Mouse (Mus musculus): ENCODE measurements at regions not wholly inside any gene's neighbourhood (a gene's known extent, or its start where the extent isn't known, plus 50 kb on each side); places are given as distances from the start of the nearest gene placed in this dataset.

- H3K4me3 ChIP-seq (replicated peaks; ENCODE audit: low read length), result no peak overlapping the region
- 95% methylated on average over 2 of the region's 2 CpGs for WGBS
- H3K27ac ChIP-seq (ENCODE audit: low read length), result no peak overlapping the region
- no peaks in the 10 kb centered on the region for H3K27me3 ChIP-seq (replicated peaks; ENCODE audit: control insufficient read depth, insufficient read depth, low read length)
- no peak overlapping the region for H3K9ac ChIP-seq (replicated peaks; ENCODE audit: low read depth, low read length)
- no peaks in the 10 kb centered on the region for H3K4me1 ChIP-seq (replicated peaks; ENCODE audit: control insufficient read depth, insufficient read depth, low read length)
- no peaks in the 10 kb centered on the region for H3K36me3 ChIP-seq (ENCODE audit: control insufficient read depth, insufficient read depth)
- no peak for ATAC-seq
- H3K4me2 ChIP-seq (ENCODE audit: low read length), result no peak overlapping the region
- no peaks in the 10 kb centered on the region for H3K9me3 ChIP-seq (ENCODE audit: control insufficient read depth, low read length)
These were observed 148.2 kb upstream of the Thbs1 start for GRCm38 (mm10) chr2:117963526-117963925.

- no peak overlapping the region for H3K4me2 ChIP-seq (ENCODE audit: low read length)
- H3K9me3 ChIP-seq (ENCODE audit: control insufficient read depth, low read length), result no peaks in the 10 kb centered on the region
- no peak for ATAC-seq
- H3K27me3 ChIP-seq (replicated peaks; ENCODE audit: control insufficient read depth, insufficient read depth, low read length), result no peaks in the 10 kb centered on the region
- H3K4me1 ChIP-seq (replicated peaks; ENCODE audit: control insufficient read depth, insufficient read depth, low read length), result no peaks in the 10 kb centered on the region
- no peak overlapping the region for H3K4me3 ChIP-seq (replicated peaks; ENCODE audit: low read length)
- no peak overlapping the region for H3K27ac ChIP-seq (ENCODE audit: low read length)
- no peaks in the 10 kb centered on the region for H3K36me3 ChIP-seq (ENCODE audit: control insufficient read depth, insufficient read depth)
- H3K9ac ChIP-seq (replicated peaks; ENCODE audit: low read depth, low read length), result no peak overlapping the region
- WGBS, result 94% methylated on average over 4 of the region's 4 CpGs
These were observed 145.9 kb upstream of the Thbs1 start for GRCm38 (mm10) chr2:117965758-117966157.

- Histone ChIP-seq H3K36me3 (ENCODE audit: control insufficient read depth, insufficient read depth) (no peaks in the 10 kb centered on the region), H3K4me3 (replicated peaks; ENCODE audit: low read length) (no peak overlapping the region), H3K4me2 (ENCODE audit: low read length) (no peak overlapping the region), H3K9ac (replicated peaks; ENCODE audit: low read depth, low read length) (no peak overlapping the region), H3K9me3 (ENCODE audit: control insufficient read depth, low read length) (no peaks in the 10 kb centered on the region), H3K27me3 (replicated peaks; ENCODE audit: control insufficient read depth, insufficient read depth, low read length) (no peaks in the 10 kb centered on the region), H3K27ac (ENCODE audit: low read length) (no peak overlapping the region), H3K4me1 (replicated peaks; ENCODE audit: control insufficient read depth, insufficient read depth, low read length) (no peaks in the 10 kb centered on the region)
- WGBS, result 100% methylated on average over 1 of the region's 1 CpGs
- no peak for ATAC-seq
These were observed 142.9 kb upstream of the Thbs1 start for GRCm38 (mm10) chr2:117968731-117969130.

GRCm38 (mm10) chr2:117970631-117971030, 141.0 kb upstream of the Thbs1 start:
- Histone ChIP-seq H3K4me2 (ENCODE audit: low read length) (no peak overlapping the region), H3K9me3 (ENCODE audit: control insufficient read depth, low read length) (no peaks in the 10 kb centered on the region), H3K4me1 (replicated peaks; ENCODE audit: control insufficient read depth, insufficient read depth, low read length) (no peaks in the 10 kb centered on the region), H3K27ac (ENCODE audit: low read length) (no peak overlapping the region), H3K27me3 (replicated peaks; ENCODE audit: control insufficient read depth, insufficient read depth, low read length) (no peaks in the 10 kb centered on the region), H3K9ac (replicated peaks; ENCODE audit: low read depth, low read length) (no peak overlapping the region), H3K4me3 (replicated peaks; ENCODE audit: low read length) (no peak overlapping the region), H3K36me3 (ENCODE audit: control insufficient read depth, insufficient read depth) (no peaks in the 10 kb centered on the region)
- 96% methylated on average over 5 of the region's 5 CpGs for WGBS
- no peak for ATAC-seq

GRCm38 (mm10) chr2:117977033-117977432, 134.6 kb upstream of the Thbs1 start:
- 94% methylated on average over 9 of the region's 9 CpGs for WGBS

GRCm38 (mm10) chr2:117980856-117981255, 130.8 kb upstream of the Thbs1 start:
- WGBS, result 90% methylated on average over 2 of the region's 2 CpGs
- Histone ChIP-seq H3K4me2 (ENCODE audit: low read length) (no peak overlapping the region), H3K9me3 (ENCODE audit: control insufficient read depth, low read length) (no peaks in the 10 kb centered on the region), H3K36me3 (ENCODE audit: control insufficient read depth, insufficient read depth) (no peaks in the 10 kb centered on the region), H3K9ac (replicated peaks; ENCODE audit: low read depth, low read length) (no peak overlapping the region), H3K27ac (ENCODE audit: low read length) (no peak overlapping the region), H3K4me1 (replicated peaks; ENCODE audit: control insufficient read depth, insufficient read depth, low read length) (no peaks in the 10 kb centered on the region), H3K4me3 (replicated peaks; ENCODE audit: low read length) (no peak overlapping the region), H3K27me3 (replicated peaks; ENCODE audit: control insufficient read depth, insufficient read depth, low read length) (no peaks in the 10 kb centered on the region)
- ATAC-seq, result no peak

More at GRCm38 (mm10) chr2:117977033-117977432, 134.6 kb upstream of the Thbs1 start:
- Histone ChIP-seq H3K27ac (ENCODE audit: low read length) (no peak overlapping the region), H3K4me1 (replicated peaks; ENCODE audit: control insufficient read depth, insufficient read depth, low read length) (no peaks in the 10 kb centered on the region), H3K27me3 (replicated peaks; ENCODE audit: control insufficient read depth, insufficient read depth, low read length) (no peaks in the 10 kb centered on the region), H3K9ac (replicated peaks; ENCODE audit: low read depth, low read length) (no peak overlapping the region), H3K36me3 (ENCODE audit: control insufficient read depth, insufficient read depth) (no peaks in the 10 kb centered on the region), H3K4me2 (ENCODE audit: low read length) (no peak overlapping the region), H3K9me3 (ENCODE audit: control insufficient read depth, low read length) (no peaks in the 10 kb centered on the region), H3K4me3 (replicated peaks; ENCODE audit: low read length) (no peak overlapping the region)
- ATAC-seq, result no peak

GRCm38 (mm10) chr2:117984569-117984968, 127.1 kb upstream of the Thbs1 start:
- WGBS, result 94% methylated on average over 5 of the region's 5 CpGs
- no peak overlapping the region for H3K4me2 ChIP-seq (ENCODE audit: low read length)
- no peaks in the 10 kb centered on the region for H3K4me1 ChIP-seq (replicated peaks; ENCODE audit: control insufficient read depth, insufficient read depth, low read length)
- no peak overlapping the region for H3K27ac ChIP-seq (ENCODE audit: low read length)
- no peaks in the 10 kb centered on the region for H3K9me3 ChIP-seq (ENCODE audit: control insufficient read depth, low read length)
- H3K36me3 ChIP-seq (ENCODE audit: control insufficient read depth, insufficient read depth), result no peaks in the 10 kb centered on the region
- H3K4me3 ChIP-seq (replicated peaks; ENCODE audit: low read length), result no peak overlapping the region
- H3K27me3 ChIP-seq (replicated peaks; ENCODE audit: control insufficient read depth, insufficient read depth, low read length), result no peaks in the 10 kb centered on the region
- ATAC-seq, result no peak
- no peak overlapping the region for H3K9ac ChIP-seq (replicated peaks; ENCODE audit: low read depth, low read length)

- Histone ChIP-seq H3K4me3 (replicated peaks; ENCODE audit: low read length) (no peak overlapping the region), H3K27me3 (replicated peaks; ENCODE audit: control insufficient read depth, insufficient read depth, low read length) (no peaks in the 10 kb centered on the region), H3K9ac (replicated peaks; ENCODE audit: low read depth, low read length) (no peak overlapping the region), H3K4me2 (ENCODE audit: low read length) (no peak overlapping the region), H3K27ac (ENCODE audit: low read length) (no peak overlapping the region), H3K36me3 (ENCODE audit: control insufficient read depth, insufficient read depth) (no peaks in the 10 kb centered on the region), H3K9me3 (ENCODE audit: control insufficient read depth, low read length) (no peaks in the 10 kb centered on the region), H3K4me1 (replicated peaks; ENCODE audit: control insufficient read depth, insufficient read depth, low read length) (no peaks in the 10 kb centered on the region)
- no peak for ATAC-seq
- WGBS, result 72% methylated on average over 10 of the region's 10 CpGs
These were observed 124.1 kb upstream of the Thbs1 start for GRCm38 (mm10) chr2:117987426-117988215.

- WGBS, result 65% methylated on average over 11 of the region's 11 CpGs
- H3K27me3 ChIP-seq (replicated peaks; ENCODE audit: control insufficient read depth, insufficient read depth, low read length), result no peaks in the 10 kb centered on the region
- H3K4me3 ChIP-seq (replicated peaks; ENCODE audit: low read length), result no peak overlapping the region
- no peak overlapping the region for H3K4me2 ChIP-seq (ENCODE audit: low read length)
- ATAC-seq, result no peak
- no peaks in the 10 kb centered on the region for H3K36me3 ChIP-seq (ENCODE audit: control insufficient read depth, insufficient read depth)
- H3K9me3 ChIP-seq (ENCODE audit: control insufficient read depth, low read length), result no peaks in the 10 kb centered on the region
- no peaks in the 10 kb centered on the region for H3K4me1 ChIP-seq (replicated peaks; ENCODE audit: control insufficient read depth, insufficient read depth, low read length)
- H3K27ac ChIP-seq (ENCODE audit: low read length), result no peak overlapping the region
- H3K9ac ChIP-seq (replicated peaks; ENCODE audit: low read depth, low read length), result no peak overlapping the region
These were observed 123.1 kb upstream of the Thbs1 start for GRCm38 (mm10) chr2:117988396-117989173.
